Mouse (Mus musculus) right cerebral cortex, postnatal 10 days (tissue): ENCODE measurements around the gene Slc41a1.

Source experiments
- DNase-seq, 2 experiments: peaks; one replicate each; pipeline ENCODE4 v3.0.0; 2021; ENCODE audit warnings: low spot score in 2 of 2

The Slc41a1 gene

GRCm38 (mm10) chr1:131886641-131887040 lies 59.3 kb downstream of the Slc41a1 start:
- no peak for DNase-seq

DNA sequence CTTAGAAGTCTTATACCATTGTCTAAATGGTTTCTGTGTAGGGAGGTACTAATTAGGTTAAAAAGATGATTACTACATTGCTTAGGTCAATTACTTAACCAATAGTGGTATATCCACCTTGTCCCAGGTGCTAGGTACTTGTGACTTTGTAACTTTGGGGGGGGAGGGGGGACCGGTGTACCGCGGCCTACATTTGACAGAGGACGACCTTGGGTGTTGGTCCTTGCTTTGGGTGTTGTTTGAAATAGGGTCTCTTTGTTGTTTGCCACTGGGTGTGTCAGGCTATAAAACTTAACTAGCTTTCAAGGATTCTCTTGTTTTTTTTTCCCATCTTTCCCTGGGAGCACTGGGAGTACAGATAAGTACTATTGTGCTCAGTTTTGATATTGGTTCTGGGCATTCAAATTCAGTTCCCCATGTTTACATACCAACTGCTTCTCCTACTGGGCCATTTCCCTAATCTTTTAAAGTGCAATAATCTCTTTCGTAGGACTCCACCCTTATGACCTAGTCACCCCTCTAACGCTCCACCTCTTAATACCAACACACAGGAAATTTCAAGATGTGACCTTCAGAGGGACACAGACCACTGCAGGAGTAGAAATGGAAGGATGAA lies 62.9 kb downstream of the Slc41a1 start:
- no peak for DNase-seq

GRCm38 (mm10) chr1:131891436-131891835 lies 64.1 kb downstream of the Slc41a1 start:
- no peak for DNase-seq
